Mouse (Mus musculus): Measurements from ENCODE around the gene Plch2. TPM values are rescaled to one million over a fixed set of nuclear protein-coding genes. Genes with fewer than 3 reads are reported as not detected.

Plch2 gene
- total and polyA plus RNA-seq, 3 experiments: 0.85 to 1.1 TPM; not detected in 1

DNA sequence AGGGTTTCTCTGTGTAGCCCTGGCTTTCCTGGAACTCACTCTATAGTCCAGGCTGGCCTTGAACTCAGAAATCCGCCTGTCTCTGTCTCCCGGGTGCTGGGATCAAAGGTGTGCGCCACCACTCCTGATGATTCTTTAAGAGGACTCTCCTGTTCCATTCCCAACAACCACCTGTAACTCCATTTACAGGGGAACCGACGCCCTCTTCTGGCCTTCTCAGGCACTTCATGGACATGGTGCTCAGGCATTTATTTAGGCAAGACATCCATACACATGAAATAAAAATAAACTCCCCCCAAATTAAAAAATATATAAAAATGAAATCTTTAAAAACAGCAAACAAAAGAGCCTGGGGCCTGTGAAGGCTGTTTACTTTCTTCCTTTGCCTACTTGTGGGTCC lies 89.4 kb downstream of the Plch2 start:
- DNase-seq (ENCODE audit: low read depth, low spot score): peak; percentile 57
- Histone ChIP-seq H3K9ac (ENCODE audit: control insufficient read depth, low read depth, low read length, poor library complexity, severe bottlenecking) (no peak overlapping the region), H3K4me3 (ENCODE audit: control insufficient read depth in 1 of 2, insufficient read depth in 1 of 2, low read depth in 2 of 2, low read length in 2 of 2) (no peak overlapping the region)

DNA sequence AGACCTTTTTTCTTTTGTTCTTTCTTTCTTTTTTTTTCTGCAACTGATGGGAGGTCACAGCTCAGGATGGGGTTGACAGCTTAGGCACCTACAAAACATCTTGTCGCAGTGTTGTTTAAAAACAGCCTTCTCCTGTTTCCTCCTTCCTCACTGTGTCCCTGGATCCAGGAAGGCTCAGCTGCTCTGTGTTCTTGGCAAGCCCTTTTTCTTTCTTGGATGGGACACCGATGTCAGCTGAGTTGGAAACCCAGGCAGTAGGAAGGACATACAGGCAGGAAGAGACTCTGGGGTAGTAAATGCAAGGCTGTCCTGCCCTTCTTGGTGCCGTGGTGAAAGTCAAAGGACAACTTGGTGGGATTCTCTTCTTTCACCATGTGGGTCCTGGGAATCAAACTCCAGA lies 90.7 kb downstream of the Plch2 start:
- Histone ChIP-seq H3K9me3 (replicated peaks; ENCODE audit: insufficient read depth, low read length) (no peaks in the 10 kb centered on the region), H3K9ac (ENCODE audit: control insufficient read depth, low read depth, low read length, poor library complexity, severe bottlenecking) (peak overlapping the region; percentile 33), H3K27me3 (ENCODE audit: control insufficient read depth in 1 of 2, insufficient read depth in 2 of 2, low read length in 2 of 2) (peaks cover 0 to under 1% of the 10 kb centered on the region in 2 experiments; a peak in 1 of 4 replicates), H3K4me1 (ENCODE audit: control insufficient read depth in 1 of 2, insufficient read depth in 2 of 2, low read length in 2 of 2) (peaks cover 6 to 18% of the 10 kb centered on the region in 2 experiments; a peak in 3 of 4 replicates), H3K79me2 (ENCODE audit: control insufficient read depth, insufficient read depth, low read length, poor library complexity) (peaks cover 36% of the 10 kb centered on the region), H3K4me3 (ENCODE audit: control insufficient read depth in 1 of 2, insufficient read depth in 1 of 2, low read depth in 2 of 2, low read length in 2 of 2) (no peak overlapping the region), H3K27ac (ENCODE audit: control insufficient read depth, low read depth, low read length) (no peak overlapping the region), H3K36me3 (ENCODE audit: control insufficient read depth in 1 of 2, insufficient read depth in 2 of 2, low read length in 2 of 2) (peaks cover 7 to 15% of the 10 kb centered on the region in 2 experiments)
- DNase-seq (ENCODE audit: low read depth, low spot score): no peak
- no peak for TF ChIP-seq USF1 (IDR thresholded peaks at IDR 0.05; ENCODE audit: low read depth, low read length)
- TF ChIP-seq MAFK (IDR thresholded peaks at IDR 0.05; ENCODE audit: borderline replicate concordance, low read depth, low read length): no peak
- TF ChIP-seq MYB (IDR thresholded peaks at IDR 0.05; ENCODE audit: low read depth, low read length): no peak
- no peak for TF ChIP-seq TAL1 (IDR thresholded peaks at IDR 0.05; ENCODE audit: low read length)
- TF ChIP-seq EP300 (IDR thresholded peaks at IDR 0.05; ENCODE audit: low read depth in 1 of 2, low read length in 2 of 2): no peak
- TF ChIP-seq SIN3A (IDR thresholded peaks at IDR 0.05; ENCODE audit: low read length): no peak
- no peak for TF ChIP-seq JUND (IDR thresholded peaks at IDR 0.05; ENCODE audit: low read depth, low read length)
- TF ChIP-seq ETS1 (IDR thresholded peaks at IDR 0.05; ENCODE audit: low read depth, low read length): no peak

More for the DNA sequence above, 89.4 kb downstream of the Plch2 start:
- Histone ChIP-seq H3K4me1 (ENCODE audit: control insufficient read depth in 1 of 2, insufficient read depth in 2 of 2, low read length in 2 of 2) (peaks cover 6 to 18% of the 10 kb centered on the region in 2 experiments; a peak in 3 of 4 replicates), H3K36me3 (ENCODE audit: control insufficient read depth in 1 of 2, insufficient read depth in 2 of 2, low read length in 2 of 2) (peaks cover 14 to 15% of the 10 kb centered on the region in 2 experiments), H3K9me3 (replicated peaks; ENCODE audit: insufficient read depth, low read length) (no peaks in the 10 kb centered on the region), H3K79me2 (ENCODE audit: control insufficient read depth, insufficient read depth, low read length, poor library complexity) (peaks cover 36% of the 10 kb centered on the region), H3K27me3 (ENCODE audit: control insufficient read depth in 1 of 2, insufficient read depth in 2 of 2, low read length in 2 of 2) (no peaks in the 10 kb centered on the region), H3K27ac (ENCODE audit: control insufficient read depth, low read depth, low read length) (no peak overlapping the region)
- TF ChIP-seq ZNF384 (IDR thresholded peaks at IDR 0.05; ENCODE audit: low read depth, low read length) (0 out of 2 replicates have a peak, but pooled peaks have one; percentile 37), MEF2A (IDR thresholded peaks at IDR 0.05; ENCODE audit: extremely low read depth, insufficient replicate concordance, low read depth, low read length, poor library complexity, severe bottlenecking) (no peak), CTCF (IDR thresholded peaks at IDR 0.05 in 2 of 3, conservative IDR thresholded peaks at IDR 0.05 in 1 of 3; ENCODE audit: control insufficient read depth in 1 of 3, insufficient read depth in 1 of 3, low read depth in 2 of 3, low read length in 3 of 3, poor library complexity in 1 of 3, severe bottlenecking in 1 of 3) (peak; percentile 42 to 54 (median 51))

DNA sequence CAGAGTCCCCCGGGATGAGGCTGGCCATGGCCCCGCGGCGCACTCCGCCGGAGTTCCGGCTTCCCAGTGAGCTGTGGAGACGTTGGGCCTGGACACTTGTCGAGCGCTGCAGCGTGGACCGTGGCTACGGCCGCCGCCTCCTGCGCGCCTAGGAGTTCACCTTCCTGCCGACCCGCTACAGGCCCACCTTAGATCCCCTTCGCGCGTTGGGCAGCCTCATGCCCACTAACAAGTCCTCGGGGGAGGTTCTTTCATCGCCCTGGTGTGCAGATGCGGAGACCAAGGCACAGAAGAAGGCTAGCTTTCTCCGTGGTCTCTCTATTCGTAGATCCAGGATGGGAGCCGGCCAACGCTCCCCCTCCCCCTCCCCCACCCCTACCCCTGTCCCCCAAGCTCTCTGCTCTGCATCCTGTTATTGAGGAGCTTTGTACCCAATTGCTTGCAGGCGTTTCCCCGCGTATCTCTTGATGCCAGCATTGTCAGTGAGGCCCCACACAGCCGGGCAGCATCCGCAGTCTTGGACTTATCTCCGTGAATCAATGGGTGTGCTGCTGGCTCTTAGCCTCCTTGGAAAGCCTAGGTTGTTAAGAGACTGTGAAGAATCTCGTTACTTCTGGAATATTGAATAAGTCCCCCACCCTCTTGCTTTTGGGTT lies 91.9 kb downstream of the Plch2 start:
- Histone ChIP-seq H3K27ac (ENCODE audit: control insufficient read depth, low read depth, low read length) (peak overlapping the region; percentile 97), H3K4me1 (ENCODE audit: control insufficient read depth in 1 of 2, insufficient read depth in 2 of 2, low read length in 2 of 2) (peaks cover 6 to 18% of the 10 kb centered on the region in 2 experiments; a peak in 3 of 4 replicates)
- TF ChIP-seq GATA1 (IDR thresholded peaks at IDR 0.05; ENCODE audit: low read depth, low read length) (peak; percentile 71), MYB (IDR thresholded peaks at IDR 0.05; ENCODE audit: low read depth, low read length) (no peak), BHLHE40 (IDR thresholded peaks at IDR 0.05; ENCODE audit: borderline replicate concordance, low read depth, low read length) (no peak), POLR2AphosphoS2 (IDR thresholded peaks at IDR 0.05; ENCODE audit: low read length) (no peak), SMC3 (IDR thresholded peaks at IDR 0.05; ENCODE audit: low read depth, low read length) (no peak), MYC (IDR thresholded peaks at IDR 0.05; ENCODE audit: low read depth, low read length) (no peak), ZMIZ1 (IDR thresholded peaks at IDR 0.05; ENCODE audit: low read depth, low read length) (no peak), POLR2AphosphoS5 (IDR thresholded peaks at IDR 0.05; ENCODE audit: borderline replicate concordance, low read depth, low read length) (no peak), SIN3A (IDR thresholded peaks at IDR 0.05; ENCODE audit: low read length) (peak; percentile 61; the same call in 1 of the 2 replicates), MXI1 (IDR thresholded peaks at IDR 0.05; ENCODE audit: low read depth, low read length) (peak; percentile 39; the same call in 1 of the 2 replicates), MEF2A (IDR thresholded peaks at IDR 0.05; ENCODE audit: extremely low read depth, insufficient replicate concordance, low read depth, low read length, poor library complexity, severe bottlenecking) (no peak), E2F4 (IDR thresholded peaks at IDR 0.05; ENCODE audit: borderline replicate concordance, low read depth, low read length) (no peak), MAX (IDR thresholded peaks at IDR 0.05; ENCODE audit: low read length) (no peak; the same call in 1 of the 2 replicates), ELF1 (IDR thresholded peaks at IDR 0.05; ENCODE audit: low read depth, low read length) (0 out of 2 replicates have a peak, but pooled peaks have one; percentile 4), GABPA (IDR thresholded peaks at IDR 0.05; ENCODE audit: low read depth, low read length) (no peak), MAZ (IDR thresholded peaks at IDR 0.05; ENCODE audit: low read depth, low read length) (peak; percentile 48; the same call in 1 of the 2 replicates)

More for the DNA sequence above, 91.9 kb downstream of the Plch2 start:
- DNase-seq (ENCODE audit: low read depth, low spot score): peak; percentile 85
- peak overlapping the region; percentile 65 to 92 for H3K4me3 ChIP-seq (ENCODE audit: control insufficient read depth in 1 of 2, insufficient read depth in 1 of 2, low read depth in 2 of 2, low read length in 2 of 2)
- peaks cover 2 to 15% of the 10 kb centered on the region in 2 experiments for H3K36me3 ChIP-seq (ENCODE audit: control insufficient read depth in 1 of 2, insufficient read depth in 2 of 2, low read length in 2 of 2)
- peaks cover 0 to 5% of the 10 kb centered on the region in 2 experiments; a peak in 1 of 4 replicates for H3K27me3 ChIP-seq (ENCODE audit: control insufficient read depth in 1 of 2, insufficient read depth in 2 of 2, low read length in 2 of 2)
- no peaks in the 10 kb centered on the region for H3K9me3 ChIP-seq (replicated peaks; ENCODE audit: insufficient read depth, low read length)
- peak overlapping the region; percentile 85 for H3K9ac ChIP-seq (ENCODE audit: control insufficient read depth, low read depth, low read length, poor library complexity, severe bottlenecking)
- H3K79me2 ChIP-seq (ENCODE audit: control insufficient read depth, insufficient read depth, low read length, poor library complexity): peaks cover 36% of the 10 kb centered on the region
